10 mouse cellular contexts compared by ENCODE assay signal in genomic region chr6:97394473-97395075, GRCm38 (mm10).
DNase-seq lines count a peak whose midpoint lies in the region; ATAC-seq lines count a peak whose summit lies in the region.
"Had no signal": no experiment of that assay in that cellular context is flagged by ENCODE, and none has a peak within 500 bp of the region (broad histone marks: within the 10 kb centered on the region; RNA-seq: fewer than 3 reads in every experiment).

No protein-coding gene starts in this region.

- no peak overlapping the region for H3K4me2 ChIP-seq in hindbrain, embryonic 13.5 days
- H3K4me2 ChIP-seq in neural tube, embryonic 12.5 days (replicated peaks), result peak overlapping the region; percentile 34; the same call in 1 of the 2 replicates
- H3K4me2 ChIP-seq: liver, embryonic 11.5 days had no signal

- no peaks in the 10 kb centered on the region for H3K27me3 ChIP-seq in hindbrain, embryonic 13.5 days
- no peaks in the 10 kb centered on the region for H3K27me3 ChIP-seq in neural tube, embryonic 12.5 days (replicated peaks)

- H3K4me3 ChIP-seq in hindbrain, embryonic 13.5 days, result no peak overlapping the region
- no peak overlapping the region for H3K4me3 ChIP-seq in neural tube, embryonic 12.5 days

- H3K27ac ChIP-seq in hindbrain, embryonic 13.5 days, result peak overlapping the region; percentile 69; the same call in 1 of the 2 replicates
- H3K27ac ChIP-seq in neural tube, embryonic 12.5 days, result no peak overlapping the region

- H3K9me3 ChIP-seq in hindbrain, embryonic 13.5 days, result no peaks in the 10 kb centered on the region
- no peaks in the 10 kb centered on the region for H3K9me3 ChIP-seq in neural tube, embryonic 12.5 days

- peak; percentile 49 for ATAC-seq in activated CD4-positive, CD25-positive, alpha-beta regulatory T cell, adult 4 months
- ATAC-seq in hindbrain, embryonic 13.5 days (ENCODE audit: low FRiP score), result no peak
- ATAC-seq in neural tube, embryonic 12.5 days (ENCODE audit: low FRiP score, low read depth), result no peak
- no peak for ATAC-seq in megakaryocyte, adult 5-6 weeks (ENCODE audit: poor library complexity, severe bottlenecking)

- no peaks in the 10 kb centered on the region for H3K36me3 ChIP-seq in hindbrain, embryonic 13.5 days
- H3K36me3 ChIP-seq in neural tube, embryonic 12.5 days, result no peaks in the 10 kb centered on the region

- peaks cover 48% of the 10 kb centered on the region for H3K4me1 ChIP-seq in hindbrain, embryonic 13.5 days (replicated peaks)
- peaks cover 39% of the 10 kb centered on the region for H3K4me1 ChIP-seq in neural tube, embryonic 12.5 days

- 49% methylated on average over 12 of the region's 12 CpGs for WGBS in hindbrain, embryonic 13.5 days
- 21% methylated on average over 12 of the region's 12 CpGs for WGBS in neural tube, embryonic 12.5 days

- H3K9ac ChIP-seq in hindbrain, embryonic 13.5 days, result no peak overlapping the region
- no peak overlapping the region for H3K9ac ChIP-seq in neural tube, embryonic 12.5 days

- DNase-seq in heart, adult 11 months, result peak; percentile 85
- no peak for DNase-seq in heart, adult 9 months (ENCODE audit: low spot score in 2 of 2)
- no peak for DNase-seq in adrenal gland, postnatal 36 days
- no peak for DNase-seq in cerebellum, postnatal 4 days (ENCODE audit: low spot score in 2 of 2)
- DNase-seq: lung, postnatal 4 days had no signal
